Mouse (Mus musculus) kidney, embryonic 16.5 days (tissue): ENCODE data around the gene Slco2a1. TPM values are rescaled to one million over a fixed set of nuclear protein-coding genes. Genes with fewer than 3 reads are reported as not detected.

ENCODE experiments used
- ATAC-seq: fragments of 200-750 bp; cut with Nextera tagmentation; 2 replicates; pipeline ENCODE4 v1.8.0; 2017; ENCODE audit warnings: moderate TSS enrichment; ENCODE audit not compliant: low FRiP score, low TSS enrichment
- H3K27ac ChIP-seq: fragments of 300-500 bp; sonication (generic); 2 replicates; pipeline ENCODE4 v1.5.1; 2014; ENCODE audit warnings: low read length
- H3K27me3 ChIP-seq: fragments of 300-500 bp; sonication (generic); 2 replicates; pipeline ENCODE4 v1.6.1; 2014; ENCODE audit warnings: low read length, control low read depth, mixed read lengths; ENCODE audit not compliant: insufficient read depth
- H3K36me3 ChIP-seq: fragments of 300-500 bp; sonication (generic); 2 replicates; pipeline ENCODE4 v1.6.1; 2014; ENCODE audit warnings: low read length, control low read depth, mixed read lengths; ENCODE audit not compliant: insufficient read depth
- H3K4me1 ChIP-seq: fragments of 300-500 bp; sonication (generic); 2 replicates; pipeline ENCODE4 v1.6.1; 2014; ENCODE audit warnings: low read length, control low read depth, mixed read lengths; ENCODE audit not compliant: insufficient read depth
- H3K4me2 ChIP-seq: fragments of 300-500 bp; sonication (generic); replicated peaks from 2 replicates; pipeline ENCODE4 v1.6.1; 2014; ENCODE audit warnings: low read depth, low read length
- H3K4me3 ChIP-seq: fragments of 300-500 bp; sonication (generic); 2 replicates; pipeline ENCODE4 v1.5.1; 2014; ENCODE audit warnings: mild to moderate bottlenecking, low read length
- H3K9ac ChIP-seq: fragments of 300-500 bp; sonication (generic); replicated peaks from 2 replicates; pipeline ENCODE4 v1.6.1; 2014; ENCODE audit warnings: low read length
- H3K9me3 ChIP-seq: fragments of 300-500 bp; sonication (generic); 2 replicates; pipeline ENCODE4 v1.6.1; 2016; ENCODE audit warnings: low read length, control low read depth
- whole genome bisulfite sequencing: fragments of 180-500 bp; shearing (Covaris S2); extraction: QIAGEN DNeasy Blood & Tissue Kit; methylation state at CpG from one replicate; pipeline ENCODE4 v1.1.7; 2014; 5-methylcytosine and 5-hydroxymethylcytosine counted together
- polyA plus RNA-seq: library from polyadenylated mRNA; unstranded; fragments of >200 nt; fragmentation: Nextera tagmentation; extraction: Ambion mirVana; gene quantifications from 2 replicates; pipeline ENCODE4 v1.2.1, GENCODE M21; 2015

Slco2a1 gene
- polyA plus RNA-seq, 1 experiment from 2014 or later: 8.2 TPM

DNA sequence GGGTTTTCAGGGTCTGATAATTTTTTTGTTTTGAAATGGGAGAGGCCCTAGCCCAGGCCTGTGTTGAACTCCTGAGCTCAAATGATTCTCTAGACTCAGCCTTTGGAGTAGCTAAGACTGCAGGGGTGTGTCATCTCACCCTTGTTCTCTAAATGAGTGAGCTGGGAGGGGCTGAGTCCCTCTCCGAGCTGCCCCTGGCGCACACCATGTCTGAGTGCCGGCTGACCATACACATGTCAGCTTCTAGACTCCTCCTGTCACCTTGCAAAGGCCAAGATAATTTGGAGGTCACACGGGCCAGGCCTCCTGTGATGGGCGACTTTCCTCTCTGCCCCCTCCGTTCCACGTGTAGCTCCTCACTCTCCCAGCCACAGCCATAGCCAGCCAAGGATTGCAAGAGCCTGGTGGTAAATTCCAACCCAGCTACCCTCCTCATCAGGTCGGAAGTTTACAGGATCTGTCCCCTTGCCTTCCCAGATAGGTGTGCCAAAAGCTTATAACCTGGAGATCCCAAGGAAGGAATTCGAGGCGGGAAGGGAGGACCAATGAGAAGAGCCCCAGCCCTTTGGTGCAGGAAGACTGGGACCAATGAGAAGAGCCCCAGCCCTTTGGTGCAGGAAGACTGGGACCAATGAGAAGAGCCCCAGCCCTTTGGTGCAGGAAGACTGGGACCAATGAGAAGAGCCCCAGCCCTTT lies 26.3 kb upstream of the Slco2a1 start:
- ATAC-seq: no peak
- WGBS: 75% methylated on average over 10 of the region's 10 CpGs
- H3K9ac ChIP-seq: no peak overlapping the region
- H3K36me3 ChIP-seq: no peaks in the 10 kb centered on the region
- H3K4me3 ChIP-seq: no peak overlapping the region
- no peak overlapping the region for H3K27ac ChIP-seq
- no peaks in the 10 kb centered on the region for H3K9me3 ChIP-seq
- H3K27me3 ChIP-seq: no peaks in the 10 kb centered on the region
- no peak overlapping the region for H3K4me2 ChIP-seq
- peaks cover 3% of the 10 kb centered on the region; the same call in 1 of the 2 replicates for H3K4me1 ChIP-seq

DNA sequence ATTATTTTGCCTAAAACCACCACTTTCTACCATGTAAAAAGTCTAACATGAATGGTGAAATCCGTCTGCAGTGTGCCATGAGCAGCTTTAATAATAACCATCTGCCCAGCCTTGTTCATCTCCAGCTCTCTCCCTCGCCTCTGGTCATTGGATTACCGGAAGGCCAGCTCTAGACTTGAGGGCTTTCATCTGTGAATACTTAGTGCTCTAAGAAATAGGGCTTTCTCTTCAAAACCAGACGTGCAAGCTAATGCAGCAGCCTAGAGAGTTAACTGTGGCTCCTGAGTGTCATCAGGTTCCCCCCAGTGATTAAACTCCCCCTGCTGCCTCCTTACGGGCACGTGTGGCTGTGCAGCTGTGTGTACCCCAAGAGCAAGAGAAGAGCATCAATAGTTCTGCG lies 25.2 kb upstream of the Slco2a1 start:
- WGBS: 78% methylated on average over 7 of the region's 7 CpGs
- no peak overlapping the region for H3K9ac ChIP-seq
- no peak overlapping the region for H3K27ac ChIP-seq
- ATAC-seq: no peak
- no peak overlapping the region for H3K4me2 ChIP-seq
- H3K9me3 ChIP-seq: no peaks in the 10 kb centered on the region
- peaks cover 3% of the 10 kb centered on the region; the same call in 1 of the 2 replicates for H3K4me1 ChIP-seq
- no peaks in the 10 kb centered on the region for H3K27me3 ChIP-seq
- H3K36me3 ChIP-seq: no peaks in the 10 kb centered on the region
- H3K4me3 ChIP-seq: no peak overlapping the region

DNA sequence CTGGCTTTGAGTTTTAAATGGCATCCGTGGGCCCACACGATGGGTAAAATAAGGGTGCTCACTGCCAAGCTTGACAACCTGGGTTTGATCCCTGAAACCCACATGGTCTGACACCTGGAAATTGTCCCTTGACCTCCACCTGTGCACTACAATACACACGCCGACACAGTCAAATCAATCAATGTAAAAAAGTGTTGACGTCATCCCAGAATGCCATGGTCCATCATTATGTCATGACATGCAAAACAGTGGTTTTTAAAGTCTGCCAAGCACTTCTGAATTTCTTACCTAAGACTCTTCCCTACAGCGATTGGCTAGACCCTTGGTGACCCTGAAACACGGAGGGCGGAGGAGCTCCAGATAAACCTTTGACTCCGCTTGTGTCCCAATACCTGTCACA lies 23.9 kb upstream of the Slco2a1 start:
- Histone ChIP-seq H3K36me3 (no peaks in the 10 kb centered on the region), H3K27ac (no peak overlapping the region), H3K27me3 (no peaks in the 10 kb centered on the region), H3K4me2 (no peak overlapping the region), H3K9me3 (no peaks in the 10 kb centered on the region), H3K9ac (no peak overlapping the region), H3K4me3 (no peak overlapping the region), H3K4me1 (peaks cover 3% of the 10 kb centered on the region; the same call in 1 of the 2 replicates)
- WGBS: 89% methylated on average over 9 of the region's 9 CpGs
- ATAC-seq: no peak

DNA sequence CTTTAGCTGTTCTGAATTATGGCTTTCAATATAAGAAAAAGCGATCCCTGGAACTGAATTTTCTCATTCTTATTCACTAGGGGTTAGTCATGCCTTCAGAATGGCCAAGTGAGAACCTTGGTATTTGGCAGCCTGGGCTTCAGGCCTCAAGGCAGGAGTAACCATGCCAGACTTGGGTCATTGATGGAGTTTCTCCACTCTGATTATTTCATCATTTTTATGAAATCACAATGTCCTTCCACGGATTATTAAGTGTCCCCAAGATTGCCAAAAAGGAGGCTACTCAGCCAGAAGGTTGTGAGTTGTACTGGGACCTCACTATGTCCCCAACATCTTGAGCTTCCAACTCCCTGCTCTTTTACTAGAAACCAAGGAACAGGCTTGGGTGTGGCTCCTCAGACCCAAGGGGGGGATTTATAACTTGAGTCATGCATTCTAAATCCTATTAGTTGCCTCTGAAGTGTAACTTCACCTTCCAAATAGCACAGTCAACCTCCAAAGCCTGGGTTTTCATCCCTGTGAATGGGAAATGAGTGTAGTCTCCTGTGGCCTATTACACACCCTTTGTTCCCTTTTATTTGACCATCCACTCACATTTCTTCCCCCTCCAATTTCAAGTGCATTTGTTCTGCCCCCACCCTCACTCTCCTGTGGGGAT lies 16.0 kb upstream of the Slco2a1 start:
- no peak overlapping the region for H3K4me2 ChIP-seq
- no peak overlapping the region for H3K9ac ChIP-seq
- 78% methylated on average over 2 of the region's 2 CpGs for WGBS
- no peak overlapping the region for H3K4me3 ChIP-seq
- ATAC-seq: no peak
- no peaks in the 10 kb centered on the region for H3K9me3 ChIP-seq
- no peaks in the 10 kb centered on the region for H3K27me3 ChIP-seq
- H3K4me1 ChIP-seq: no peaks in the 10 kb centered on the region
- no peak overlapping the region for H3K27ac ChIP-seq
- H3K36me3 ChIP-seq: no peaks in the 10 kb centered on the region

DNA sequence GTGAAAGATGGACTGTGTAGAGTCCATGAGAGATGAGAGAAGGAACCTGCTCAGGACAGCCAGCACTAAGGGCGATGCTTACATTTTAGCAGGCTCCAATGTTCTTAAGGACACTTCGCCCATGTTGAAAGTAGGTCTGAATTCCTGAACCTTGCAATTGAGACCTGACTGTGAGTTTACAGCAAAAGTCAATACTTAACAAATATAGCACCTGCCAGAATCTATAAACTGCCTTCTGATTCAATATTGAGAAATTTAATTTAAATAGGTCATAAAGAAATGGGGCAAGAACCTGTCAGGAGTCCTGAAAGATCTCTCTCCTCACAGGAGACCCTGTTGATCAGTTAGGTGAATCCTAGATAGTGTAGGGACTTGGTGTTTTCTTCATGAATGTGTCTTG lies 12.6 kb upstream of the Slco2a1 start:
- no peaks in the 10 kb centered on the region for H3K9me3 ChIP-seq
- H3K4me2 ChIP-seq: no peak overlapping the region
- 0 out of 2 replicates have a peak, but pooled peaks cover 7% of the 10 kb centered on the region for H3K4me1 ChIP-seq
- H3K4me3 ChIP-seq: no peak overlapping the region
- no peaks in the 10 kb centered on the region for H3K27me3 ChIP-seq
- WGBS: 96% methylated on average over 2 of the region's 2 CpGs
- no peaks in the 10 kb centered on the region for H3K36me3 ChIP-seq
- no peak overlapping the region for H3K27ac ChIP-seq
- no peak overlapping the region for H3K9ac ChIP-seq
- ATAC-seq: no peak

DNA sequence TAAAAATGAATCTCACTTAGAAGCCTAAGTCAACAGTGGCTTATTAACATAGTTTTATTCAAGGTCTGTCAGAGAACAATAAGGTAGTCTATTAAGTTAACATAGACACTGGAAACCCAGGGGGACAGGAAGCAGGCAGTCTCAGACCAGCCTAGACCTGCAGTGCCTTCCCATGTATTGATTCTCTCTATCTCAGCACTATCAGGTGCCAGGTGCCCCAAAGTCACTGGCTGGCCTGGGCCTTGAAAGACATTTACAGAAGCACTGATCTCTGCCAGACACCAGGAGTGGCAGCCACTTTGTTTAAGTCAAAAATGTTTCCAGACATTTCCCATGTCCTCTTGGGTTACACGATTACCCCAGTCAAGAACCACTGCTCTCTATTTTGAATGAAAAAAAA lies 11.4 kb upstream of the Slco2a1 start:
- WGBS: 81% methylated on average over 1 of the region's 1 CpGs
- no peak for ATAC-seq
- Histone ChIP-seq H3K27ac (no peak overlapping the region), H3K9ac (no peak overlapping the region), H3K36me3 (no peaks in the 10 kb centered on the region), H3K4me1 (0 out of 2 replicates have a peak, but pooled peaks cover 7% of the 10 kb centered on the region), H3K27me3 (no peaks in the 10 kb centered on the region), H3K9me3 (no peaks in the 10 kb centered on the region), H3K4me3 (no peak overlapping the region), H3K4me2 (no peak overlapping the region)

DNA sequence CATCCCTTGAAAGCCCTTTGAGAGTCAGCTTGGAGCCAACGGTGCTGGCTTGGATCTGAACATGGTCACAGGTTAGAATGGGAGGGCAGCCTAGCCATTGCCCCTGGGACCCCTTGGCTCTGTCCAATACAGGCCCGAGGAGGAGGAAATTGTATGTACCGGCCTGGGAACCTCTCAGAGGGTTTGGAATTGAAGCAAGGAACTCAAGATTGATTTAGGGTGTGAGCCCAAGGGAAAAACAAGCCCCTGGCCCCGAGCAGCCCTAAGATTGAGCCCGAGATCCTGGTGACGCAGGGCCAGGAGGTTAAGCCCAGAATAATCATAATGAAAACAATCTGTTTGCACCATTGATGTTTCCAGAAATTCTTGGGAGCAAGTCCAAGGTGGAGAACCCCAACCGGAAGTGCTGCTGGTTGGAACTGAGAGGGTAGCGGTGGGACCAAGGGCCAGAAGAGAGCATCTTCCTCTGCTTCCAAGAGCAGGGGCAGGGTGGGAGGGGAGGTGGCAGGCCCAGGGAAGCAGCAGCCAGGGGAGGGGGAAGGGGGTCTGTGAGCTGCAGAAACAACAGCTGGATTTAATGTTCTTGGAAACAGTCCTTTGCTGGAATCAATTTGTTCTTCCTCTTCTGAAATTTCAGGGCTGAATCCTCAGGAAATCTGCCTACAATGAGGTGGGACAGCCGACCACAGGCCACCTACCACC lies 10.6 kb upstream of the Slco2a1 start:
- ATAC-seq: peak; percentile 67
- 32% methylated on average over 9 of the region's 9 CpGs for WGBS
- H3K27ac ChIP-seq: peak overlapping the region; percentile 35; the same call in 1 of the 2 replicates

DNA sequence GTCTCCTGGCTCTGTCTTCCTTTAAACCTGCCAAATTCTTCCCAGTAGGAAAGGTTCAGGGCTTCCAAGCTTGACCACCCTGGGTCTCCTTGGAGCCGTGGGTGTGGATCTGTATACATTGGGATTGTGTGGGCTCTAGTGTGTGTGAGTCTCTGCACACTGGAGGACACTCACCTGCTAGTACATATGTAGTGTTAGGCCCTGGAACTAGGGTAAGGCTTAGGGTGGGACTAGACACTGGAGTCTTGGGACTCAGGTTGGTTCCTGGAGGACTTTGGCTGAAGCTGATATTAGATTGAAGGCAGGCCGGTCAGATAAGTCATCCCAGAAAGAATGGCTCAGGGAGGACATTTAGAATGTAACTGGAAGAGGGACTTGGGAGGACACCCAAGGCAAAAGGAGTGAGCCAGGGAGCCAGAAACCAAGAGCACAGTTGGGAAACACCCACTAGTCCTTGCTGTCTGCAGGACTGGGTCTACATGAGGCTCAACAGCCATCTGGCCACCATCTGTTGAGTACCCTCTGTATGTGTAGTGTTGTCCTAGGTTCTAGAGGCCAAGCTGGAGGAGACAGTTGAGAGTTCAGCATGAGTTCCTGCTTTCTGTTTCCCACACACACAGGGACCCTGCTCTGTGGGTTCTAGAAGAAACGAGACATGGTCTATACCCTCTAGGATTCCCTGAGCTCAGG lies 9.4 kb upstream of the Slco2a1 start:
- no peak overlapping the region for H3K4me3 ChIP-seq
- no peaks in the 10 kb centered on the region for H3K9me3 ChIP-seq
- H3K4me2 ChIP-seq: no peak overlapping the region
- WGBS: 89% methylated on average over 3 of the region's 3 CpGs
- 0 out of 2 replicates have a peak, but pooled peaks cover 7% of the 10 kb centered on the region for H3K4me1 ChIP-seq
- no peak overlapping the region for H3K9ac ChIP-seq
- no peak overlapping the region for H3K27ac ChIP-seq
- ATAC-seq: no peak
- no peaks in the 10 kb centered on the region for H3K36me3 ChIP-seq
- no peaks in the 10 kb centered on the region for H3K27me3 ChIP-seq

More for the DNA sequence above, 10.6 kb upstream of the Slco2a1 start:
- no peak overlapping the region for H3K9ac ChIP-seq
- no peaks in the 10 kb centered on the region for H3K36me3 ChIP-seq
- H3K27me3 ChIP-seq: no peaks in the 10 kb centered on the region
- no peak overlapping the region for H3K4me2 ChIP-seq
- H3K4me3 ChIP-seq: no peak overlapping the region
- 0 out of 2 replicates have a peak, but pooled peaks cover 7% of the 10 kb centered on the region for H3K4me1 ChIP-seq
- H3K9me3 ChIP-seq: no peaks in the 10 kb centered on the region

DNA sequence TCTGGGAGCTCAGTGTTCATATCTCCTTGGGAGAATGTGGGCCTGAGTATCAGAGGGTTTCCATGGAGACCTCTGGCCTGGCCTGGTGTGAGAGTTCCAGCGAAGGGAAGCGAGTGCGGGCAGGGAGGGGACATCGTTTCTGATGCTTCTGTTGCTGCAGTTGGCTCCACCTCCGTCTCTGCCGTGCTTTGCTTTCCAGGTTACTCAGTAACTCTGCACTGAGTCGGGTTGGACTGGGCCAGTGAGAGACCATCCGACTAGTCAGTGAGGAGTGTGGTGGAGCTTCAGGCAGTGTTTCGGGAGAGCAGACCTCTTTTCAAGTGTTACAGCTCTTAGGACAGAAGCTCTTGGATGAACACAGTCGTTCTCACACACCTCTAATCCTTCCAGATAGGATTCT lies 8.6 kb upstream of the Slco2a1 start:
- Histone ChIP-seq H3K27me3 (no peaks in the 10 kb centered on the region), H3K9me3 (no peaks in the 10 kb centered on the region), H3K4me1 (0 out of 2 replicates have a peak, but pooled peaks cover 7% of the 10 kb centered on the region), H3K27ac (no peak overlapping the region), H3K4me3 (no peak overlapping the region), H3K36me3 (no peaks in the 10 kb centered on the region), H3K4me2 (no peak overlapping the region), H3K9ac (no peak overlapping the region)
- WGBS: 61% methylated on average over 10 of the region's 10 CpGs
- peak; percentile 76; the same call in 1 of the 2 replicates for ATAC-seq
